22 mouse cellular contexts compared by ENCODE assay signal in the genomic region with DNA sequence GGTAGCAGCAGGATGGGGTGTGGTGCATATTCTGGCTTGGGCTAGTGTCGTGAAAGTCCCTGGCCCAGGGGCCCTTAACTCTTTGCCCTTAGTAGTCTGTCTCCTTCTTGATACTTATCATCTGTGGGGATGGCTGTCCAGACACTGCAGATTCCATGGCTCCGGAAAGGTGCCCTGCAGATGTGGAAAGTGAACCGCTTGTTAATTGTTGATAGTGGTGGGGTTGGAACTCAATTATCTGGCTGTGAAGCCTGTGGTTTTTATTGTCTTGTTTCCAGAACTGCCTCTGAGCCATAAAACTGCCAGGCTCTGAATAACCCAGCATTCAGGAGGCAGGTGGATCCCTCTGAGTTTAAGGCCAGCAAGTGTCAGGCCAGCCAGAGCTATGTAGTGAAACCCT. TPM values are rescaled to one million over a fixed set of nuclear protein-coding genes. Genes with fewer than 3 reads are reported as not detected.
DNase-seq lines count a peak whose midpoint lies in the region; ATAC-seq and TF ChIP-seq lines count a peak whose summit lies in the region.
"Had no signal": no experiment of that assay in that cellular context is flagged by ENCODE, and none has a peak within 500 bp of the region (broad histone marks: within the 10 kb centered on the region; RNA-seq: fewer than 3 reads in every experiment).

No protein-coding gene starts in this region.

- TF ChIP-seq CTCF in gastrocnemius, adult 2 months (IDR thresholded peaks at IDR 0.05) = no peak

- peaks cover 65% of the 10 kb centered on the region for H3K36me3 ChIP-seq in limb, embryonic 12.5 days
- H3K36me3 ChIP-seq in limb, embryonic 10.5 days = peaks cover 64% of the 10 kb centered on the region
- H3K36me3 ChIP-seq in forebrain, embryonic 12.5 days (replicated peaks) = peaks cover 51% of the 10 kb centered on the region

- H3K27me3 ChIP-seq in limb, embryonic 12.5 days = no peaks in the 10 kb centered on the region
- no peaks in the 10 kb centered on the region for H3K27me3 ChIP-seq in limb, embryonic 10.5 days (ENCODE audit: low read depth, poor library complexity, severe bottlenecking)
- H3K27me3 ChIP-seq in forebrain, embryonic 12.5 days = no peaks in the 10 kb centered on the region
- H3K27me3 ChIP-seq: embryonic facial prominence, embryonic 12.5 days; embryonic facial prominence, embryonic 15.5 days; forebrain, embryonic 15.5 days; hindbrain, embryonic 12.5 days; hindbrain, embryonic 15.5 days had no signal

- H3K9me3 ChIP-seq in limb, embryonic 12.5 days = no peaks in the 10 kb centered on the region
- no peaks in the 10 kb centered on the region for H3K9me3 ChIP-seq in limb, embryonic 10.5 days (replicated peaks)
- no peaks in the 10 kb centered on the region for H3K9me3 ChIP-seq in forebrain, embryonic 12.5 days
- H3K9me3 ChIP-seq: embryonic facial prominence, embryonic 12.5 days; embryonic facial prominence, embryonic 15.5 days; forebrain, embryonic 15.5 days; hindbrain, embryonic 12.5 days; hindbrain, embryonic 15.5 days had no signal

- H3K4me2 ChIP-seq in limb, embryonic 12.5 days = no peak overlapping the region
- H3K4me2 ChIP-seq in forebrain, embryonic 12.5 days = no peak overlapping the region
- H3K4me2 ChIP-seq: embryonic facial prominence, embryonic 12.5 days; embryonic facial prominence, embryonic 15.5 days; forebrain, embryonic 15.5 days; heart, embryonic 11.5 days; hindbrain, embryonic 12.5 days; hindbrain, embryonic 15.5 days had no signal

- ATAC-seq in limb, embryonic 12.5 days (ENCODE audit: insufficient number of reproducible peaks, insufficient read depth, low FRiP score, low TSS enrichment, low read depth) = no peak
- ATAC-seq in megakaryocyte progenitor cell, adult 5-6 weeks (replicated peaks; ENCODE audit: poor library complexity) = peak; percentile 11; the same call in 1 of the 2 replicates
- no peak for ATAC-seq in forebrain, embryonic 12.5 days (ENCODE audit: low FRiP score)
- ATAC-seq: forebrain, embryonic 15.5 days had no signal

- H3K9ac ChIP-seq in limb, embryonic 12.5 days (replicated peaks) = 0 out of 2 replicates have a peak overlapping the region, but pooled peaks have one; percentile 12
- no peak overlapping the region for H3K9ac ChIP-seq in forebrain, embryonic 12.5 days
- H3K9ac ChIP-seq: embryonic facial prominence, embryonic 12.5 days; embryonic facial prominence, embryonic 15.5 days; forebrain, embryonic 15.5 days; hindbrain, embryonic 12.5 days; hindbrain, embryonic 15.5 days had no signal

- no peak for DNase-seq in gastrocnemius, adult 2 months
- DNase-seq in gastrocnemius, postnatal 25 days = no peak
- no peak for DNase-seq in limb, embryonic 10.5 days (ENCODE audit: low spot score)
- DNase-seq: adrenal gland, adult 2 months; adrenal gland, postnatal 14 days; cerebellum, adult 11 months; cerebellum, adult 2 months; cerebellum, adult 9-11 months; gastrocnemius, postnatal 10 days; heart, adult 11 months had no signal

- H3K27ac ChIP-seq in gastrocnemius, adult 2 months = peak overlapping the region; percentile 100
- H3K27ac ChIP-seq in limb, embryonic 12.5 days = peak overlapping the region; percentile 12; the same call in 1 of the 2 replicates
- H3K27ac ChIP-seq in limb, embryonic 10.5 days = no peak overlapping the region
- H3K27ac ChIP-seq in forebrain, embryonic 12.5 days = no peak overlapping the region
- H3K27ac ChIP-seq: embryonic facial prominence, embryonic 12.5 days; embryonic facial prominence, embryonic 15.5 days; forebrain, embryonic 15.5 days; hindbrain, embryonic 12.5 days; hindbrain, embryonic 15.5 days had no signal

- H3K4me1 ChIP-seq in limb, embryonic 12.5 days (replicated peaks) = peaks cover 49% of the 10 kb centered on the region
- H3K4me1 ChIP-seq in limb, embryonic 10.5 days = peaks cover 46% of the 10 kb centered on the region
- H3K4me1 ChIP-seq in forebrain, embryonic 12.5 days = peaks cover 26% of the 10 kb centered on the region

- intact Hi-C loops in gastrocnemius, adult 2 months (cut with DNase I) = no loop called here

- H3K4me3 ChIP-seq in gastrocnemius, adult 2 months = peak overlapping the region; percentile 58
- no peak overlapping the region for H3K4me3 ChIP-seq in limb, embryonic 12.5 days (replicated peaks)
- H3K4me3 ChIP-seq in limb, embryonic 10.5 days = no peak overlapping the region
- no peak overlapping the region for H3K4me3 ChIP-seq in forebrain, embryonic 12.5 days (replicated peaks)
- H3K4me3 ChIP-seq: embryonic facial prominence, embryonic 12.5 days; embryonic facial prominence, embryonic 15.5 days; forebrain, embryonic 15.5 days; hindbrain, embryonic 12.5 days; hindbrain, embryonic 15.5 days had no signal

- 30% methylated on average over 3 of the region's 3 CpGs for WGBS in limb, embryonic 12.5 days
- 49% methylated on average over 3 of the region's 3 CpGs for WGBS in limb, embryonic 10.5 days
- 85% methylated on average over 3 of the region's 3 CpGs for WGBS in forebrain, embryonic 12.5 days

RNA-seq across cellular contexts. Expression of a gene that starts 8.8 kb away (rescaled TPM):
- total RNA-seq in gastrocnemius, adult 2 months (2021) = 1 to 10 TPM; 3.2 to 5.7 TPM
- total RNA-seq in gastrocnemius, postnatal 25 days (2021) = 1 to 10 TPM; 1.5 to 2.3 TPM
- polyA plus RNA-seq in limb, embryonic 12.5 days (2016; fragmentation: Nextera tagmentation; extraction: Ambion mirVana) = 0.15 and 1.1 TPM in 2 replicates
- 0.05 and 0.06 TPM in 2 replicates for polyA plus RNA-seq in limb, embryonic 10.5 days (2016; fragmentation: Nextera tagmentation; extraction: Ambion mirVana)
- total RNA-seq in megakaryocyte progenitor cell, adult 5-6 weeks (2015) = not detected in 2 replicates
- 0.03 TPM in 1 of 2 replicates, not detected in the other for total RNA-seq in megakaryocyte progenitor cell, adult 5-6 weeks (2017)
- 0.21 TPM in 1 of 2 replicates, not detected in the other for polyA plus RNA-seq in forebrain, embryonic 12.5 days (2016; fragmentation: Nextera tagmentation; extraction: Ambion mirVana)
- total RNA-seq: common myeloid progenitor, adult 5-6 weeks had no signal

RNA-seq across cellular contexts. Expression of a gene that starts 13.2 kb away (rescaled TPM):
- total RNA-seq in gastrocnemius, adult 2 months (2021) = 10 to 100 TPM; 94.0 to 99.2 TPM
- total RNA-seq in gastrocnemius, postnatal 25 days (2021) = 10 to 100 TPM; 90.6 to 98.7 TPM
- 74.6 and 89.2 TPM in 2 replicates for polyA plus RNA-seq in limb, embryonic 12.5 days (2016; fragmentation: Nextera tagmentation; extraction: Ambion mirVana)
- polyA plus RNA-seq in limb, embryonic 10.5 days (2016; fragmentation: Nextera tagmentation; extraction: Ambion mirVana) = 45.9 and 59.0 TPM in 2 replicates
- total RNA-seq in megakaryocyte progenitor cell, adult 5-6 weeks (2015) = 40.3 and 42.1 TPM in 2 replicates
- 16.1 and 20.9 TPM in 2 replicates for total RNA-seq in megakaryocyte progenitor cell, adult 5-6 weeks (2017)
- polyA plus RNA-seq in forebrain, embryonic 12.5 days (2016; fragmentation: Nextera tagmentation; extraction: Ambion mirVana) = 49.2 and 49.5 TPM in 2 replicates

RNA-seq across cellular contexts. Expression of a gene that starts 39.0 kb away (rescaled TPM):
- 10 to 100 TPM; 15.0 to 28.8 TPM for total RNA-seq in gastrocnemius, adult 2 months (2021)
- total RNA-seq in gastrocnemius, postnatal 25 days (2021) = 10 to 100 TPM; 20.9 TPM
- 85.2 and 99.1 TPM in 2 replicates for polyA plus RNA-seq in limb, embryonic 12.5 days (2016; fragmentation: Nextera tagmentation; extraction: Ambion mirVana)
- polyA plus RNA-seq in limb, embryonic 10.5 days (2016; fragmentation: Nextera tagmentation; extraction: Ambion mirVana) = 109 and 114 TPM in 2 replicates
- total RNA-seq in megakaryocyte progenitor cell, adult 5-6 weeks (2015) = 46.6 and 48.6 TPM in 2 replicates
- total RNA-seq in megakaryocyte progenitor cell, adult 5-6 weeks (2017) = 42.8 and 45.6 TPM in 2 replicates
- 82.7 and 82.8 TPM in 2 replicates for polyA plus RNA-seq in forebrain, embryonic 12.5 days (2016; fragmentation: Nextera tagmentation; extraction: Ambion mirVana)

RNA-seq across cellular contexts. Expression of a gene that starts 49.5 kb away (rescaled TPM):
- 10 to 100 TPM in 1 of 2 experiments, 1 to 10 TPM in 1; 9.5 to 10.5 TPM for total RNA-seq in gastrocnemius, adult 2 months (2021)
- total RNA-seq in gastrocnemius, postnatal 25 days (2021) = 1 to 10 TPM; 7.9 to 9.5 TPM
- polyA plus RNA-seq in limb, embryonic 12.5 days (2016; fragmentation: Nextera tagmentation; extraction: Ambion mirVana) = 52.5 and 53.7 TPM in 2 replicates
- 60.2 and 64.6 TPM in 2 replicates for polyA plus RNA-seq in limb, embryonic 10.5 days (2016; fragmentation: Nextera tagmentation; extraction: Ambion mirVana)
- total RNA-seq in megakaryocyte progenitor cell, adult 5-6 weeks (2015) = 36.5 and 46.6 TPM in 2 replicates
- 22.7 and 30.9 TPM in 2 replicates for total RNA-seq in megakaryocyte progenitor cell, adult 5-6 weeks (2017)
- 31.4 and 35.5 TPM in 2 replicates for polyA plus RNA-seq in forebrain, embryonic 12.5 days (2016; fragmentation: Nextera tagmentation; extraction: Ambion mirVana)

RNA-seq across cellular contexts. Expression of a gene that starts 49.6 kb away (rescaled TPM):
- under 1 TPM; 0.08 TPM for total RNA-seq in gastrocnemius, adult 2 months (2021)
- total RNA-seq in gastrocnemius, postnatal 25 days (2021) = under 1 TPM; 0.15 to 0.24 TPM
- 0.50 TPM in 2 replicates for polyA plus RNA-seq in limb, embryonic 12.5 days (2016; fragmentation: Nextera tagmentation; extraction: Ambion mirVana)
- 0.33 and 0.34 TPM in 2 replicates for polyA plus RNA-seq in limb, embryonic 10.5 days (2016; fragmentation: Nextera tagmentation; extraction: Ambion mirVana)
- total RNA-seq in megakaryocyte progenitor cell, adult 5-6 weeks (2015) = 0.07 TPM in 1 of 2 replicates, not detected in the other
- total RNA-seq in megakaryocyte progenitor cell, adult 5-6 weeks (2017) = not detected in 2 replicates
- polyA plus RNA-seq in forebrain, embryonic 12.5 days (2016; fragmentation: Nextera tagmentation; extraction: Ambion mirVana) = 0.14 and 0.20 TPM in 2 replicates
- total RNA-seq: common myeloid progenitor, adult 5-6 weeks; heart, adult 8-10 months; hematopoietic stem cell, adult 5-6 weeks had no signal

Comparison
In these comparisons a context has a peak if more than half of its experiments do, and no peak if none do; other contexts are left out.
1. H3K27ac ChIP-seq: peak in gastrocnemius, adult 2 months (single experiment) and limb, embryonic 12.5 days (single experiment); none in limb, embryonic 10.5 days (single experiment) and forebrain, embryonic 12.5 days (single experiment).